Mouse (Mus musculus) G1E (cell line): ENCODE data around the gene Olfr270.

Experiments
- CTCF ChIP-seq: IDR thresholded peaks from 2 replicates; pipeline ENCODE4 v1.5.1; 2012; ENCODE audit warnings: low read depth, low read length, inconsistent platforms, mixed read lengths
- GATA1 ChIP-seq: IDR thresholded peaks from 2 replicates; pipeline ENCODE4 v1.6.1; 2012; ENCODE audit warnings: borderline replicate concordance, low read length, inconsistent platforms, mixed read lengths
- POLR2AphosphoS5 ChIP-seq: IDR thresholded peaks from 2 replicates; pipeline ENCODE4 v1.6.1; 2012; ENCODE audit warnings: low read depth, low read length, inconsistent platforms; ENCODE audit not compliant: insufficient replicate concordance
- TAL1 ChIP-seq: conservative IDR thresholded peaks from 2 replicates; pipeline ENCODE4 v1.6.1; 2012; ENCODE audit warnings: low read depth, low read length, inconsistent platforms, mixed read lengths

DNA sequence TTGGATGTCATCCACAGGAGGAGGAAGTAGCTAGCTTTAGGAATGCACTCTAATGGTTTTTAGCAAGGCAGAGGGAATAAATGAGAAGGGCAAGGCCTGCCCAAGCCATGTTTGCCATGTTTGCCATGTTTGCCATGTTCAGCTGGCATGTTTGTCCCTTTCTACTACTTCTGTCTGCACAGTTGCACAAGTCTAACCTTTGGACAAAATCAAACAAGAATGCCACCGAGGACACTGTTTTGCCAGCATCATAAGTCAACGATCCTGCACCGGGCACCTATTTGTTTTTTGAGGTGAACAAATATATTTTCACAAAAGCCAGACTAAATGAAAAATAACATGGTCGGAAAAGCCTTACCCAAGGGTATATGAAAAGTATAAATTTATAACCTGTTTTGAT lies 45.5 kb downstream of the Olfr270 start:
- TF ChIP-seq CTCF (no peak), POLR2AphosphoS5 (no peak), TAL1 (no peak), GATA1 (no peak)
